Mouse (Mus musculus) MEL (cell line): Measurements from ENCODE around the gene Klf16. TPM values are rescaled to one million over a fixed set of nuclear protein-coding genes. Genes with fewer than 3 reads are reported as not detected.

Experiments used
- DNase-seq: peaks from one replicate; pipeline ENCODE4 v3.0.0; 2011; ENCODE audit warnings: low read depth, low spot score
- H3K27ac ChIP-seq: 2 replicates; pipeline ENCODE4 v1.5.1; 2012; ENCODE audit warnings: low read depth, mild to moderate bottlenecking, control low read depth, low read length, moderate library complexity; ENCODE audit not compliant: control insufficient read depth
- H3K27me3 ChIP-seq, 2 experiments: fragments of 150-350 bp in 1 of 2; sonication (generic) in 1 of 2; 2 replicates each; pipeline ENCODE4 v1.6.1; 2012; ENCODE audit warnings: low read length in 2 of 2, mild to moderate bottlenecking in 2 of 2, improper control_type of control experiment in 1 of 2, moderate library complexity in 1 of 2; ENCODE audit not compliant: insufficient read depth in 2 of 2, control insufficient read depth in 1 of 2
- H3K36me3 ChIP-seq, 2 experiments: 2 replicates each; pipeline ENCODE4 v1.6.1; 2012 to 2014; ENCODE audit warnings: low read length in 2 of 2, improper control_type of control experiment in 1 of 2, inconsistent platforms in 1 of 2, mild to moderate bottlenecking in 1 of 2; ENCODE audit not compliant: insufficient read depth in 2 of 2, control insufficient read depth in 1 of 2
- H3K4me1 ChIP-seq, 2 experiments: fragments of 150-350 bp in 1 of 2; sonication (generic) in 1 of 2; 2 replicates each; pipeline ENCODE4 v1.6.1; 2012; ENCODE audit warnings: low read length in 2 of 2, improper control_type of control experiment in 1 of 2, mild to moderate bottlenecking in 1 of 2; ENCODE audit not compliant: insufficient read depth in 2 of 2, control insufficient read depth in 1 of 2
- H3K4me3 ChIP-seq, 2 experiments: fragments of 150-350 bp in 1 of 2; sonication (generic) in 1 of 2; 2 replicates each; pipeline ENCODE4 v1.5.1; 2012; ENCODE audit warnings: low read depth in 2 of 2, low read length in 2 of 2, mild to moderate bottlenecking in 2 of 2, moderate library complexity in 2 of 2, control low read depth in 1 of 2, improper control_type of control experiment in 1 of 2; ENCODE audit not compliant: control insufficient read depth in 1 of 2, insufficient read depth in 1 of 2
- H3K79me2 ChIP-seq: 2 replicates; pipeline ENCODE4 v1.6.1; 2012; ENCODE audit warnings: mild to moderate bottlenecking, low read length, moderate library complexity; ENCODE audit not compliant: control insufficient read depth, poor library complexity, insufficient read depth
- H3K9ac ChIP-seq: 2 replicates; pipeline ENCODE4 v1.6.1; 2012; ENCODE audit warnings: low read depth, mild to moderate bottlenecking, control low read depth, low read length, moderate library complexity; ENCODE audit not compliant: control insufficient read depth, poor library complexity, severe bottlenecking
- H3K9me3 ChIP-seq: fragments of 150-350 bp; sonication (generic); replicated peaks from 2 replicates; pipeline ENCODE4 v1.6.1; 2012; ENCODE audit warnings: mild to moderate bottlenecking, low read length, improper control_type of control experiment, moderate library complexity; ENCODE audit not compliant: insufficient read depth
- BHLHE40 ChIP-seq: IDR thresholded peaks from 2 replicates; pipeline ENCODE4 v1.6.1; 2012; ENCODE audit warnings: low read depth, mild to moderate bottlenecking, inconsistent platforms, low read length, improper control_type of control experiment, borderline replicate concordance
- CHD1 ChIP-seq: IDR thresholded peaks from 2 replicates; pipeline ENCODE4 v1.6.1; 2012; ENCODE audit warnings: low read depth, mild to moderate bottlenecking, inconsistent platforms, low read length, improper control_type of control experiment
- CTCF ChIP-seq, 3 experiments: IDR thresholded peaks in 2 of 3; conservative IDR thresholded peaks in 1 of 3; 2 replicates each; pipeline ENCODE4 v1.5.1; 2011 to 2012; ENCODE audit warnings: low read length in 3 of 3, low read depth in 2 of 3, mild to moderate bottlenecking in 2 of 3, improper control_type of control experiment in 1 of 3, inconsistent platforms in 1 of 3, mixed read lengths in 1 of 3, moderate library complexity in 1 of 3; ENCODE audit not compliant: control insufficient read depth in 1 of 3, insufficient read depth in 1 of 3, poor library complexity in 1 of 3, severe bottlenecking in 1 of 3
- E2F4 ChIP-seq: IDR thresholded peaks from 2 replicates; pipeline ENCODE4 v1.6.1; 2011; ENCODE audit warnings: low read depth, low read length, improper control_type of control experiment, borderline replicate concordance
- EP300 ChIP-seq, 2 experiments: IDR thresholded peaks; 2 replicates each; pipeline ENCODE4 v1.6.1; 2011; ENCODE audit warnings: improper control_type of control experiment in 2 of 2, low read length in 2 of 2, low read depth in 1 of 2, mild to moderate bottlenecking in 1 of 2
- ETS1 ChIP-seq: IDR thresholded peaks from 2 replicates; pipeline ENCODE4 v1.6.1; 2012; ENCODE audit warnings: low read depth, mild to moderate bottlenecking, inconsistent platforms, low read length, improper control_type of control experiment, moderate library complexity
- GABPA ChIP-seq: IDR thresholded peaks from 2 replicates; pipeline ENCODE4 v1.6.1; 2012; ENCODE audit warnings: low read depth, mild to moderate bottlenecking, inconsistent platforms, low read length, improper control_type of control experiment, moderate library complexity
- GATA1 ChIP-seq: IDR thresholded peaks from 2 replicates; pipeline ENCODE4 v1.6.1; 2011; ENCODE audit warnings: low read depth, low read length, improper control_type of control experiment
- JUND ChIP-seq: IDR thresholded peaks from 2 replicates; pipeline ENCODE4 v1.6.1; 2011; ENCODE audit warnings: low read depth, mild to moderate bottlenecking, improper control_type of control experiment, low read length
- MEF2A ChIP-seq: IDR thresholded peaks from 2 replicates; pipeline ENCODE4 v1.6.1; 2014; ENCODE audit warnings: low read depth, mild to moderate bottlenecking, inconsistent platforms, low read length, improper control_type of control experiment; ENCODE audit not compliant: poor library complexity, insufficient replicate concordance, severe bottlenecking; ENCODE audit errors: extremely low read depth
- MYC ChIP-seq: IDR thresholded peaks from 2 replicates; pipeline ENCODE4 v1.6.1; 2011; ENCODE audit warnings: low read depth, mild to moderate bottlenecking, low read length, improper control_type of control experiment, moderate library complexity
- NELFE ChIP-seq: IDR thresholded peaks from 2 replicates; pipeline ENCODE4 v1.6.1; 2011; ENCODE audit warnings: low read depth, low read length, improper control_type of control experiment
- NRF1 ChIP-seq: IDR thresholded peaks from 2 replicates; pipeline ENCODE4 v1.6.1; 2014; ENCODE audit warnings: low read depth, mild to moderate bottlenecking, inconsistent platforms, low read length, improper control_type of control experiment, moderate library complexity; ENCODE audit not compliant: poor library complexity, insufficient read depth, severe bottlenecking
- POLR2A ChIP-seq, 2 experiments: IDR thresholded peaks; 2 replicates each; pipeline ENCODE4 v1.6.1; 2011 to 2012; ENCODE audit warnings: low read length in 2 of 2, mild to moderate bottlenecking in 2 of 2, control low read depth in 1 of 2, improper control_type of control experiment in 1 of 2, low read depth in 1 of 2, moderate library complexity in 1 of 2; ENCODE audit not compliant: control insufficient read depth in 1 of 2, insufficient read depth in 1 of 2, poor library complexity in 1 of 2
- RCOR1 ChIP-seq: IDR thresholded peaks from 2 replicates; pipeline ENCODE4 v1.6.1; 2012; ENCODE audit warnings: low read depth, mild to moderate bottlenecking, inconsistent platforms, low read length, improper control_type of control experiment
- SMC3 ChIP-seq: IDR thresholded peaks from 2 replicates; pipeline ENCODE4 v1.6.1; 2011; ENCODE audit warnings: low read depth, low read length, improper control_type of control experiment
- TAL1 ChIP-seq: IDR thresholded peaks from 2 replicates; pipeline ENCODE4 v1.6.1; 2012; ENCODE audit warnings: mild to moderate bottlenecking, inconsistent platforms, low read length, moderate library complexity, mixed read lengths
- TBP ChIP-seq: IDR thresholded peaks from 2 replicates; pipeline ENCODE4 v1.8.0; 2011; ENCODE audit warnings: low read depth, low read length, improper control_type of control experiment
- ZMIZ1 ChIP-seq: IDR thresholded peaks from 2 replicates; pipeline ENCODE4 v1.6.1; 2012; ENCODE audit warnings: low read depth, mild to moderate bottlenecking, inconsistent platforms, low read length, improper control_type of control experiment, moderate library complexity
- polyA plus RNA-seq, 2 experiments: library from polyadenylated mRNA; stranded (reverse) in 1 of 2; unstranded in 1 of 2; fragments of >175 nt in 1 of 2; fragments of >200 nt in 1 of 2; gene quantifications; 2 replicates each; pipeline versions ENCODE4 v1.2.1 to v1.2.4; 2012; ENCODE audit warnings: low replicate concordance in 2 of 2, low read depth in 1 of 2; ENCODE audit not compliant: insufficient read length in 2 of 2, insufficient read depth in 1 of 2, missing spikeins in 1 of 2
- total RNA-seq: library from RNA; depleted of rRNA; stranded (reverse); fragments of 300-350 nt; gene quantifications from 2 replicates; pipeline ENCODE4 v1.2.3, GENCODE M21; 2012

Gene Klf16
- total and polyA plus RNA-seq, 3 experiments, result 37.1 to 51.1 TPM; not detected in 1

DNA sequence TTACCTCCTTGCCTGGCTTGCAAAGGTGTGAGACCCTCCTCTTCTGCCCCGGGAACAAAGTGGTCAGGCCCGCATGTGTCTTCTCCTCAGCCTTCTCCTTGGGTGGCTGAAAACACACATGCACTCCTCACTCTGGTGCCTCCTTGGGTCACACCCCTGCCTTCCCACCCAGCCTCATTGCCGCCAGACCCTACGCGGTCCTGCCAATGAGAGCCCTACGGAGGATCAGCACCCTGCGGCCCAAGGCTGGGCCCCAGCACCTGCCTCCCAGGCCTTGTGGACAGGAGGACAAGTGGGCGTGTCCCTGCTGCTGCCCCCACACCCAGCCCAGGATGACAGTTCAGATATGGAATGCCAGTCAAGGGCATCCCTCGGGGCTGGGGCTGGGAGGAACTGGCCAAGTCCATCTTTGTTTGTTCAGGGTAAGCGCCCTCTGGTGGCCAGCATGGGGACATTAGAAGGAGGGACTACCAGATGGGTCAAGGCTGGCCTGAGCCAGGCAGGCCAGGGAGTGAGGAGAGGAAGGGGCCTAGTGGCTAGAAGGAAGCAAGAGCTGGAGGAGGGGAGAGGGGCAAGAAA, 28.6 kb downstream of the Klf16 start:
- no peaks in the 10 kb centered on the region for H3K9me3 ChIP-seq
- DNase-seq, result peak; percentile 46
- H3K4me3 ChIP-seq, result no peak overlapping the region
- no peaks in the 10 kb centered on the region for H3K27me3 ChIP-seq
- peaks cover 0 to 6% of the 10 kb centered on the region in 2 experiments; a peak in 2 of 4 replicates for H3K4me1 ChIP-seq
- H3K36me3 ChIP-seq, result no peaks in the 10 kb centered on the region; a peak in 1 of 4 replicates
- no peak for TF ChIP-seq NRF1
- TF ChIP-seq CTCF (IDR thresholded peaks at IDR 0.05 in 2 of 3, conservative IDR thresholded peaks at IDR 0.05 in 1 of 3; ENCODE audit: control insufficient read depth in 1 of 3, insufficient read depth in 1 of 3, low read depth in 2 of 3, low read length in 3 of 3, poor library complexity in 1 of 3, severe bottlenecking in 1 of 3), result peak; percentile 69 to 86 (median 73)
- peak; percentile 48 for TF ChIP-seq SMC3
- H3K9ac ChIP-seq, result no peak overlapping the region
- no peak overlapping the region for H3K27ac ChIP-seq
- H3K79me2 ChIP-seq, result peaks cover 9% of the 10 kb centered on the region

DNA sequence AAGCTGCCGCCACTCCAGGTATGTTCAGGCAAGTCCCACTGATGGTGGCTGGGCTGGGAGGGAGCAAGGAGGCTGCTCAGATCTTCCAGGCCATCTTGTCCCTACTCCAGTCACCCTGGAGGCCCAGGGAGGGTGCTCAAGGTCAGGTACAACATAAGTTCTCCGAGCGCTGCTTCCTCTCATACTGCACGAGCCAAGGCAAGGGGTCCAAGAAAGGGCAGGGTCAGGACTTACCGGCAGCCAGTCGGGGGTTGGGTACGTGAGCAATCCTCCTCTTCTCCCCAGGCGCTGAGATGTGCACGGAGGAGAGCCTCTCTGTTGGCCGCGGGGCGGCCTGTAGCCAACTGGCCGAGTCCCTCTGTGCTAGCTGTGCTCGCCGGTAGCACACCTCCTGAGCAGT, 29.6 kb downstream of the Klf16 start:
- Histone ChIP-seq H3K27ac (no peak overlapping the region), H3K4me1 (no peaks in the 10 kb centered on the region), H3K4me3 (no peak overlapping the region), H3K9ac (no peak overlapping the region), H3K79me2 (peaks cover 4% of the 10 kb centered on the region; the same call in 1 of the 2 replicates), H3K9me3 (no peaks in the 10 kb centered on the region), H3K36me3 (no peaks in the 10 kb centered on the region; a peak in 1 of 4 replicates), H3K27me3 (no peaks in the 10 kb centered on the region)
- DNase-seq, result no peak
- TF ChIP-seq BHLHE40 (no peak), CHD1 (no peak), JUND (no peak), E2F4 (no peak), RCOR1 (no peak), NELFE (no peak), GATA1 (no peak), TAL1 (no peak), GABPA (no peak), MYC (no peak), MEF2A (no peak), ZMIZ1 (no peak), ETS1 (no peak), EP300 (IDR thresholded peaks at IDR 0.05; ENCODE audit: low read depth in 1 of 2, low read length in 2 of 2) (no peak), POLR2A (IDR thresholded peaks at IDR 0.05; ENCODE audit: control insufficient read depth in 1 of 2, insufficient read depth in 1 of 2, low read depth in 1 of 2, low read length in 2 of 2, poor library complexity in 1 of 2) (no peak), TBP (no peak)
